Mouse (Mus musculus): ENCODE measurements around the gene Nfkbil1. TPM values are rescaled to one million over a fixed set of nuclear protein-coding genes. Genes with fewer than 3 reads are reported as not detected.

Nfkbil1 gene
- polyA plus RNA-seq, 1 experiment from 2014 or later = 5.4 TPM

- H3K9ac ChIP-seq (ENCODE audit: low read depth, low read length) = no peak overlapping the region
- no peaks in the 10 kb centered on the region for H3K9me3 ChIP-seq (ENCODE audit: control insufficient read depth, low read length)
- no peak overlapping the region for H3K4me3 ChIP-seq (ENCODE audit: low read depth, low read length)
- H3K27me3 ChIP-seq (replicated peaks; ENCODE audit: control insufficient read depth, insufficient read depth, low read length) = peaks cover 41% of the 10 kb centered on the region
- ATAC-seq (replicated peaks; ENCODE audit: low FRiP score) = no peak
- no peak overlapping the region for H3K27ac ChIP-seq (ENCODE audit: low read depth, low read length)
- DNase-seq (ENCODE audit: low spot score) = no peak
- no peaks in the 10 kb centered on the region for H3K36me3 ChIP-seq (ENCODE audit: control insufficient read depth, insufficient read depth, low read length)
- no peak overlapping the region for H3K4me2 ChIP-seq
- peaks cover 14% of the 10 kb centered on the region for H3K4me1 ChIP-seq (replicated peaks; ENCODE audit: control insufficient read depth, insufficient read depth, low read length)
- 34% methylated on average over 6 of the region's 6 CpGs for WGBS
Measured at GRCm38 (mm10) chr17:35197126-35197525, 38.5 kb downstream of the Nfkbil1 start.

- peak overlapping the region; percentile 76 for H3K4me2 ChIP-seq
- ATAC-seq (replicated peaks; ENCODE audit: low FRiP score) (no peak), DNase-seq (ENCODE audit: low spot score) (no peak)
- no peaks in the 10 kb centered on the region for H3K36me3 ChIP-seq (ENCODE audit: control insufficient read depth, insufficient read depth, low read length)
- no peaks in the 10 kb centered on the region for H3K9me3 ChIP-seq (ENCODE audit: control insufficient read depth, low read length)
- H3K27ac ChIP-seq (ENCODE audit: low read depth, low read length) = no peak overlapping the region
- H3K27me3 ChIP-seq (replicated peaks; ENCODE audit: control insufficient read depth, insufficient read depth, low read length) = peaks cover 32% of the 10 kb centered on the region
- H3K4me3 ChIP-seq (ENCODE audit: low read depth, low read length) = peak overlapping the region; percentile 45; the same call in 1 of the 2 replicates
- H3K4me1 ChIP-seq (replicated peaks; ENCODE audit: control insufficient read depth, insufficient read depth, low read length) = peaks cover 14% of the 10 kb centered on the region
- H3K9ac ChIP-seq (ENCODE audit: low read depth, low read length) = no peak overlapping the region
- WGBS = 29% methylated on average over 9 of the region's 9 CpGs
Measured at GRCm38 (mm10) chr17:35196321-35196641, 39.3 kb downstream of the Nfkbil1 start.

GRCm38 (mm10) chr17:35195631-35196320 lies 39.8 kb downstream of the Nfkbil1 start:
- 2% methylated on average over 66 of the region's 66 CpGs for WGBS
- DNase-seq (ENCODE audit: low spot score) = peak; percentile 83
- H3K4me1 ChIP-seq (replicated peaks; ENCODE audit: control insufficient read depth, insufficient read depth, low read length) = peaks cover 14% of the 10 kb centered on the region
- no peaks in the 10 kb centered on the region for H3K36me3 ChIP-seq (ENCODE audit: control insufficient read depth, insufficient read depth, low read length)
- peaks cover 27% of the 10 kb centered on the region for H3K27me3 ChIP-seq (replicated peaks; ENCODE audit: control insufficient read depth, insufficient read depth, low read length)
- H3K4me2 ChIP-seq = peak overlapping the region; percentile 76
- H3K4me3 ChIP-seq (ENCODE audit: low read depth, low read length) = peak overlapping the region; percentile 45
- peak overlapping the region; percentile 52 for H3K9ac ChIP-seq (ENCODE audit: low read depth, low read length)
- H3K27ac ChIP-seq (ENCODE audit: low read depth, low read length) = no peak overlapping the region
- ATAC-seq (replicated peaks; ENCODE audit: low FRiP score) = peak; percentile 80
- no peaks in the 10 kb centered on the region for H3K9me3 ChIP-seq (ENCODE audit: control insufficient read depth, low read length)

- Histone ChIP-seq H3K36me3 (ENCODE audit: control insufficient read depth, insufficient read depth, low read length) (no peaks in the 10 kb centered on the region), H3K27ac (ENCODE audit: low read depth, low read length) (0 out of 2 replicates have a peak overlapping the region, but pooled peaks have one; percentile 19), H3K4me3 (ENCODE audit: low read depth, low read length) (peak overlapping the region; percentile 45), H3K9me3 (ENCODE audit: control insufficient read depth, low read length) (no peaks in the 10 kb centered on the region), H3K9ac (ENCODE audit: low read depth, low read length) (peak overlapping the region; percentile 52), H3K4me1 (replicated peaks; ENCODE audit: control insufficient read depth, insufficient read depth, low read length) (peaks cover 17% of the 10 kb centered on the region), H3K4me2 (peak overlapping the region; percentile 76), H3K27me3 (replicated peaks; ENCODE audit: control insufficient read depth, insufficient read depth, low read length) (peaks cover 23% of the 10 kb centered on the region)
- no peak for DNase-seq (ENCODE audit: low spot score)
- no peak; the same call in 1 of the 2 replicates for ATAC-seq (replicated peaks; ENCODE audit: low FRiP score)
- 35% methylated on average over 19 of the region's 19 CpGs for WGBS
Measured at GRCm38 (mm10) chr17:35194844-35195630, 40.6 kb downstream of the Nfkbil1 start.

GRCm38 (mm10) chr17:35193881-35194843 lies 41.4 kb downstream of the Nfkbil1 start, which contains the start of gene Ltb:
Gene Ltb (plus strand): TSS chr17:35194439.
- Histone ChIP-seq H3K9me3 (ENCODE audit: control insufficient read depth, low read length) (no peaks in the 10 kb centered on the region), H3K27ac (ENCODE audit: low read depth, low read length) (0 out of 2 replicates have a peak within 1 kb of the TSS, but pooled peaks have one; percentile 19), H3K9ac (ENCODE audit: low read depth, low read length) (no peak within 1 kb of the TSS), H3K4me3 (ENCODE audit: low read depth, low read length) (peak within 1 kb of the TSS; percentile 45), H3K36me3 (ENCODE audit: control insufficient read depth, insufficient read depth, low read length) (no peaks in the 10 kb centered on the region), H3K27me3 (replicated peaks; ENCODE audit: control insufficient read depth, insufficient read depth, low read length) (peaks cover 23% of the 10 kb centered on the region), H3K4me1 (replicated peaks; ENCODE audit: control insufficient read depth, insufficient read depth, low read length) (peaks cover 22% of the 10 kb centered on the region), H3K4me2 (peak within 1 kb of the TSS; percentile 76)
- WGBS = 48% methylated on average over 28 of the region's 28 CpGs
- DNase-seq (ENCODE audit: low spot score) (no peak), ATAC-seq (replicated peaks; ENCODE audit: low FRiP score) (no peak)

- H3K9ac ChIP-seq (ENCODE audit: low read depth, low read length) = no peak overlapping the region
- H3K9me3 ChIP-seq (ENCODE audit: control insufficient read depth, low read length) = no peaks in the 10 kb centered on the region
- H3K4me3 ChIP-seq (ENCODE audit: low read depth, low read length) = no peak overlapping the region
- H3K36me3 ChIP-seq (ENCODE audit: control insufficient read depth, insufficient read depth, low read length) = no peaks in the 10 kb centered on the region
- no peak overlapping the region for H3K4me2 ChIP-seq
- WGBS = 68% methylated on average over 5 of the region's 5 CpGs
- peaks cover 22% of the 10 kb centered on the region for H3K4me1 ChIP-seq (replicated peaks; ENCODE audit: control insufficient read depth, insufficient read depth, low read length)
- no peak for DNase-seq (ENCODE audit: low spot score)
- peaks cover 18% of the 10 kb centered on the region for H3K27me3 ChIP-seq (replicated peaks; ENCODE audit: control insufficient read depth, insufficient read depth, low read length)
- ATAC-seq (replicated peaks; ENCODE audit: low FRiP score) = no peak
- H3K27ac ChIP-seq (ENCODE audit: low read depth, low read length) = no peak overlapping the region
Measured at GRCm38 (mm10) chr17:35192924-35193323, 42.7 kb downstream of the Nfkbil1 start.

- Histone ChIP-seq H3K36me3 (ENCODE audit: control insufficient read depth, insufficient read depth, low read length) (no peaks in the 10 kb centered on the region), H3K4me1 (replicated peaks; ENCODE audit: control insufficient read depth, insufficient read depth, low read length) (peaks cover 22% of the 10 kb centered on the region), H3K4me2 (no peak overlapping the region), H3K27me3 (replicated peaks; ENCODE audit: control insufficient read depth, insufficient read depth, low read length) (peaks cover 18% of the 10 kb centered on the region), H3K9me3 (ENCODE audit: control insufficient read depth, low read length) (no peaks in the 10 kb centered on the region), H3K27ac (ENCODE audit: low read depth, low read length) (no peak overlapping the region), H3K4me3 (ENCODE audit: low read depth, low read length) (no peak overlapping the region), H3K9ac (ENCODE audit: low read depth, low read length) (no peak overlapping the region)
- WGBS = 56% methylated on average over 2 of the region's 2 CpGs
- no peak for ATAC-seq (replicated peaks; ENCODE audit: low FRiP score)
- no peak for DNase-seq (ENCODE audit: low spot score)
Measured at GRCm38 (mm10) chr17:35191723-35192122, 43.9 kb downstream of the Nfkbil1 start.

GRCm38 (mm10) chr17:35190096-35190495 lies 45.5 kb downstream of the Nfkbil1 start:
- 38% methylated on average over 4 of the region's 4 CpGs for WGBS
- Histone ChIP-seq H3K27ac (ENCODE audit: low read depth, low read length) (peak overlapping the region; percentile 68; the same call in 1 of the 2 replicates), H3K9ac (ENCODE audit: low read depth, low read length) (peak overlapping the region; percentile 14; the same call in 1 of the 2 replicates), H3K4me2 (peak overlapping the region; percentile 39), H3K27me3 (replicated peaks; ENCODE audit: control insufficient read depth, insufficient read depth, low read length) (peaks cover 10% of the 10 kb centered on the region), H3K4me3 (ENCODE audit: low read depth, low read length) (peak overlapping the region; percentile 5; the same call in 1 of the 2 replicates), H3K4me1 (replicated peaks; ENCODE audit: control insufficient read depth, insufficient read depth, low read length) (peaks cover 28% of the 10 kb centered on the region), H3K36me3 (ENCODE audit: control insufficient read depth, insufficient read depth, low read length) (no peaks in the 10 kb centered on the region), H3K9me3 (ENCODE audit: control insufficient read depth, low read length) (no peaks in the 10 kb centered on the region)
- ATAC-seq (replicated peaks; ENCODE audit: low FRiP score) = no peak
- no peak for DNase-seq (ENCODE audit: low spot score)

Data from liver, embryonic 11.5 days (tissue).